Comparison of ENCODE assay signal across 16 mouse cellular contexts in genomic region chr8:110967326-110967725, GRCm38 (mm10). TPM values are rescaled to one million over a fixed set of nuclear protein-coding genes. Genes with fewer than 3 reads are reported as not detected.
DNase-seq lines count a peak whose midpoint lies in the region; ATAC-seq lines count a peak whose summit lies in the region.
"Had no signal": no experiment of that assay in that cellular context is flagged by ENCODE, and none has a peak within 500 bp of the region (broad histone marks: within the 10 kb centered on the region; RNA-seq: fewer than 3 reads in every experiment).

No protein-coding gene starts in this region.

- ATAC-seq in cerebellum, adult (ENCODE audit: insufficient number of reproducible peaks, low FRiP score, low TSS enrichment), result peak; percentile 19; the same call in 1 of the 2 replicates
- ATAC-seq: intestine, postnatal 0 days; Patski had no signal

- no peak for DNase-seq in cerebellum, postnatal 4 days (ENCODE audit: low spot score in 2 of 2)
- peak; percentile 45 for DNase-seq in MN1 (ENCODE audit: low spot score)
- DNase-seq in cerebellum, adult 11-12 months, result peak; percentile 86
- DNase-seq in cerebellum, postnatal 10 days, result peak; percentile 78 to 85
- no peak for DNase-seq in layer of hippocampus, adult 11-12 months (ENCODE audit: low spot score)
- no peak for DNase-seq in gastrocnemius, postnatal 14 days
- DNase-seq: adrenal gland, postnatal 10 days; gastrocnemius, adult 2 months; layer of hippocampus, adult 9-11 months; liver, embryonic 13.5 days; lung, adult 2 months; right cerebral cortex, postnatal 25 days; thymus, postnatal 25 days had no signal

- intact Hi-C loops in gastrocnemius, postnatal 14 days (cut with DNase I; ENCODE audit: low total_unique reads), result no loop called here

RNA-seq across cellular contexts. Expression of gene Ddx19a, which starts 30.3 kb away (rescaled TPM):
- total RNA-seq in gastrocnemius, postnatal 14 days (2021), result 10 to 100 TPM; 29.8 to 31.2 TPM

RNA-seq across cellular contexts. Expression of gene St3gal2, which starts 47.6 kb away (rescaled TPM):
- 10 to 100 TPM; 32.0 to 35.6 TPM for total RNA-seq in gastrocnemius, postnatal 14 days (2021)

Comparison
In these comparisons a context has a peak if more than half of its experiments do, and no peak if none do; other contexts are left out.
1. DNase-seq: peak in MN1 (single experiment), cerebellum, adult 11-12 months (single experiment) and cerebellum, postnatal 10 days (2 of 2); none in cerebellum, postnatal 4 days (0 of 2), layer of hippocampus, adult 11-12 months (single experiment) and gastrocnemius, postnatal 14 days (single experiment).